Mouse (Mus musculus) limb, embryonic 10.5 days (tissue): ENCODE results near the gene Tinagl1. TPM values are rescaled to one million over a fixed set of nuclear protein-coding genes. Genes with fewer than 3 reads are reported as not detected.

Source experiments
- DNase-seq: peaks from one replicate; pipeline ENCODE4 v3.0.0-alpha.2; 2017; ENCODE audit warnings: low spot score
- H3K27ac ChIP-seq: fragments of 300-500 bp; sonication (generic); 2 replicates; pipeline ENCODE4 v1.5.1; 2016; ENCODE audit warnings: mild to moderate bottlenecking
- H3K27me3 ChIP-seq: fragments of 300-500 bp; sonication (generic); 2 replicates; pipeline ENCODE4 v1.6.1; 2016; ENCODE audit warnings: low read depth, mild to moderate bottlenecking; ENCODE audit not compliant: poor library complexity, severe bottlenecking
- H3K36me3 ChIP-seq: fragments of 300-500 bp; sonication (generic); 2 replicates; pipeline ENCODE4 v1.6.1; 2016; ENCODE audit warnings: mild to moderate bottlenecking, moderate library complexity
- H3K4me1 ChIP-seq: fragments of 300-500 bp; sonication (generic); 2 replicates; pipeline ENCODE4 v1.6.1; 2016
- H3K4me3 ChIP-seq: fragments of 300-500 bp; sonication (generic); 2 replicates; pipeline ENCODE4 v1.5.1; 2016; ENCODE audit warnings: mild to moderate bottlenecking, moderate library complexity
- H3K9me3 ChIP-seq: fragments of 300-500 bp; sonication (generic); replicated peaks from 2 replicates; pipeline ENCODE4 v1.6.1; 2016; ENCODE audit warnings: mild to moderate bottlenecking
- WGBS: fragments of 180-500 bp; shearing (Covaris S2); methylation state at CpG from one replicate; pipeline ENCODE4 v1.1.7; 2016; 5-methylcytosine and 5-hydroxymethylcytosine counted together
- polyA plus RNA-seq: library from polyadenylated mRNA; unstranded; fragments of >200 nt; fragmentation: Nextera tagmentation; extraction: Ambion mirVana; gene quantifications from 2 replicates; pipeline ENCODE4 v1.2.1, GENCODE M21; 2016

Gene Tinagl1
- polyA plus RNA-seq, 1 experiment from 2014 or later = 8.1 TPM

GRCm38 (mm10) chr4:130192266-130192665 lies 17.3 kb upstream of the Tinagl1 start:
- Histone ChIP-seq H3K36me3 (no peaks in the 10 kb centered on the region), H3K9me3 (no peaks in the 10 kb centered on the region), H3K4me3 (no peak overlapping the region), H3K4me1 (peaks cover 10% of the 10 kb centered on the region; the same call in 1 of the 2 replicates), H3K27ac (no peak overlapping the region), H3K27me3 (0 out of 2 replicates have a peak, but pooled peaks cover 4% of the 10 kb centered on the region)
- no peak for DNase-seq
- WGBS = 47% methylated on average over 9 of the region's 9 CpGs

DNA sequence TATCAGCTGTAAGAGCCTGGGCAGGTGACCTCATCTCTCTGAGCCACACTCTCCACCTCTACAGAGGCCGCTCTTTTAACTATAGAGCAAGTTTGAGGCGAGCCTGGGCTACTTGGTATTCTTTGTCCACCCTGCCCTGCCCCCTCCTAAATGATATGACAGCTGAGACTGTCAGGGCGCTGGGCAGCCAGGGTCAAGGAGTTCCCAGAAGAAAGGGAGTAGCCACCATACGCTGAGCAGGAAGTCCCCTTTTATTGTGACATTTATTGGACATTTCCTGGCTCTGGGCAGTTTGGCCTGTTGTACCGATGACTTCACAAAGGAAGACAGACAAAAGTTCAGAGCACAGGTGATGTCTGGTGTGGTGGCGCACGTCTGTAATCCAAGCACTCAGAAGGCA lies 14.7 kb upstream of the Tinagl1 start:
- Histone ChIP-seq H3K36me3 (no peaks in the 10 kb centered on the region), H3K4me3 (no peak overlapping the region), H3K4me1 (peaks cover 10% of the 10 kb centered on the region; the same call in 1 of the 2 replicates), H3K27ac (no peak overlapping the region), H3K27me3 (peaks cover 7% of the 10 kb centered on the region; the same call in 1 of the 2 replicates), H3K9me3 (no peaks in the 10 kb centered on the region)
- WGBS = 65% methylated on average over 7 of the region's 7 CpGs
- no peak for DNase-seq

DNA sequence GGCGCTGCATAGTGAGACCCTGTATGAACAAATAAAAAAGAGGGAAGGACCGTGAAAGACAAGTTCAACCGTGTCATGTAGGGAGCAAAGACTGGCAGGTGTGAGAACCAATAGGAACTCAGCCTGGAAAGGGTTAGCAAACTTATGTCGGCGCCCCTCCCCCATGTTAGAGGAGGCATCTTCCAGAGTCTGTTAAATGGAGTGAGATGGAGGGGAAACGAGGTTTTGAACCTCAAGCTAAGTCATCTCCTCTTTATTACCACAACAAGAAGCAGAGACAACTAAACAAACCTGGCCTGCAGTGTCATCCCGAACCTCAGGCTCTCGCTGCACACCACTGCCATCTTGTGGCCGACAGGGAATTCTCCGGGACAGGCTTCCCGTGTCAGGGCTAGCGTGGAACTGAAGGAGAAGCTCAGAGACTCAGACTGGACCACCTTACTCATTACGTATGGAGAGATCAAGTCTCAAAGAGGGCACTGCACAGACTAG lies 13.9 kb upstream of the Tinagl1 start:
- Histone ChIP-seq H3K27ac (no peak overlapping the region), H3K9me3 (no peaks in the 10 kb centered on the region), H3K4me3 (peak overlapping the region; percentile 29), H3K4me1 (peaks cover 10% of the 10 kb centered on the region; the same call in 1 of the 2 replicates), H3K27me3 (peaks cover 5% of the 10 kb centered on the region; the same call in 1 of the 2 replicates), H3K36me3 (no peaks in the 10 kb centered on the region)
- WGBS = 3% methylated on average over 13 of the region's 13 CpGs
- DNase-seq = peak; percentile 91

GRCm38 (mm10) chr4:130186891-130187290 lies 12.0 kb upstream of the Tinagl1 start:
- Histone ChIP-seq H3K9me3 (no peaks in the 10 kb centered on the region), H3K36me3 (no peaks in the 10 kb centered on the region), H3K27ac (no peak overlapping the region), H3K4me1 (peaks cover 5% of the 10 kb centered on the region; the same call in 1 of the 2 replicates), H3K4me3 (no peak overlapping the region), H3K27me3 (peaks cover 20% of the 10 kb centered on the region; the same call in 1 of the 2 replicates)
- WGBS = 91% methylated on average over 12 of the region's 12 CpGs
- no peak for DNase-seq

DNA sequence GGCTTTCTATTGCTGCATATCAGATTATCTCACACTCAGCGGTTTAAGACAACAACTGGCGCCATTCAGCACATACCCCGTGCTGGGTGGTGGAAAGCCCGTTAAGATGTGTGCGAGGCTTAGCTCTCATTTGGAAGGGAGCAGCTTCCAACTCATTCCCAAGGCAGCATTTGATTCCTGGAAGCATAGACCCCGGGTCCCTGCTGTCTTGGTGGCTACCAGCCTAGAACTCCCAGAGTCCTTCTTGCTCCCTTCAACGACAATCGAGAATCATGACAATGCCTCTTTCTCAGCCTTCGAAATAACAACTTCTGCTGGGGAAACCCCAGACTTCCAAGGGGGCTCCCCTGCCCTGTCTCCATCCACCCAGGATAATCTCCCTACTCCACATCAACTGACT lies 11.5 kb upstream of the Tinagl1 start:
- WGBS = 88% methylated on average over 9 of the region's 9 CpGs
- H3K4me3 ChIP-seq = no peak overlapping the region
- peaks cover 22% of the 10 kb centered on the region; the same call in 1 of the 2 replicates for H3K27me3 ChIP-seq
- no peak for DNase-seq
- no peak overlapping the region for H3K27ac ChIP-seq
- no peaks in the 10 kb centered on the region for H3K36me3 ChIP-seq
- H3K4me1 ChIP-seq = peaks cover 3% of the 10 kb centered on the region; the same call in 1 of the 2 replicates
- no peaks in the 10 kb centered on the region for H3K9me3 ChIP-seq

DNA sequence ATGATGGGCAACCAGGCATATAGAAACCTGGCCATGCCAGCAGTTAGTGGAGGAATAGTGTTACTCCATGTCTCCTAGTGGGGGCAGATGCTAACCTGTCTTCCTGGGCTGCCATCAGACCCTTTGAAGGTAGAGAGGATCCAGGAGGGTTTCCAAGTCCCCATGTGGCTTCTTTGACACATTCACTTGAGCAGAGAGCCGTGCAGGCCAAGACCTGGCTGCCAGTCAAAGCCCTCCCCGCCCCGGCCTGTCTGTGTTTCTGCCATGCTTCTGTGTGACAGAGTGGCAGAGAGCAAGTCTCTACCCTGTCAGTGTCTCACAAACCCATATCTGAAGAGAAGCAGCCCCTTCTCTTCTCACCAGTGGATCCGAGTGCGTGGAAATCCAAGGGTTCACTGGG lies 9.0 kb upstream of the Tinagl1 start:
- 90% methylated on average over 5 of the region's 5 CpGs for WGBS
- H3K4me3 ChIP-seq = no peak overlapping the region
- H3K27me3 ChIP-seq = peaks cover 22% of the 10 kb centered on the region; the same call in 1 of the 2 replicates
- H3K27ac ChIP-seq = no peak overlapping the region
- no peaks in the 10 kb centered on the region for H3K36me3 ChIP-seq
- 0 out of 2 replicates have a peak, but pooled peaks cover 4% of the 10 kb centered on the region for H3K4me1 ChIP-seq
- no peaks in the 10 kb centered on the region for H3K9me3 ChIP-seq
- no peak for DNase-seq

- no peaks in the 10 kb centered on the region for H3K9me3 ChIP-seq
- 85% methylated on average over 13 of the region's 13 CpGs for WGBS
Measured at GRCm38 (mm10) chr4:130183023-130183422, 8.1 kb upstream of the Tinagl1 start.

GRCm38 (mm10) chr4:130181886-130182285 lies 7.0 kb upstream of the Tinagl1 start:
- 83% methylated on average over 4 of the region's 4 CpGs for WGBS
- H3K9me3 ChIP-seq = no peaks in the 10 kb centered on the region
- peak overlapping the region; percentile 42; the same call in 1 of the 2 replicates for H3K27ac ChIP-seq
- peaks cover 7% of the 10 kb centered on the region; the same call in 1 of the 2 replicates for H3K4me1 ChIP-seq
- H3K4me3 ChIP-seq = no peak overlapping the region
- DNase-seq = no peak
- H3K36me3 ChIP-seq = no peaks in the 10 kb centered on the region
- H3K27me3 ChIP-seq = peaks cover 22% of the 10 kb centered on the region

More at GRCm38 (mm10) chr4:130183023-130183422, 8.1 kb upstream of the Tinagl1 start:
- no peaks in the 10 kb centered on the region for H3K36me3 ChIP-seq
- no peak overlapping the region for H3K27ac ChIP-seq
- no peak overlapping the region for H3K4me3 ChIP-seq
- peaks cover 22% of the 10 kb centered on the region; the same call in 1 of the 2 replicates for H3K27me3 ChIP-seq
- DNase-seq = no peak
- H3K4me1 ChIP-seq = 0 out of 2 replicates have a peak, but pooled peaks cover 4% of the 10 kb centered on the region

- H3K36me3 ChIP-seq = no peaks in the 10 kb centered on the region
- 65% methylated on average over 7 of the region's 7 CpGs for WGBS
- H3K4me1 ChIP-seq = peaks cover 14% of the 10 kb centered on the region
- H3K27ac ChIP-seq = no peak overlapping the region
- DNase-seq = no peak
- H3K4me3 ChIP-seq = no peak overlapping the region
- H3K27me3 ChIP-seq = peaks cover 22% of the 10 kb centered on the region
- no peaks in the 10 kb centered on the region for H3K9me3 ChIP-seq
Measured at GRCm38 (mm10) chr4:130180909-130181602, 6.1 kb upstream of the Tinagl1 start.

GRCm38 (mm10) chr4:130179876-130180275 lies 5.0 kb upstream of the Tinagl1 start:
- no peak for DNase-seq
- Histone ChIP-seq H3K27me3 (peaks cover 34% of the 10 kb centered on the region), H3K4me3 (no peak overlapping the region), H3K4me1 (peaks cover 25% of the 10 kb centered on the region), H3K27ac (no peak overlapping the region), H3K9me3 (no peaks in the 10 kb centered on the region), H3K36me3 (no peaks in the 10 kb centered on the region)
- WGBS = 91% methylated on average over 3 of the region's 3 CpGs

- no peak for DNase-seq
- Histone ChIP-seq H3K4me1 (peaks cover 49% of the 10 kb centered on the region), H3K4me3 (no peak overlapping the region), H3K36me3 (no peaks in the 10 kb centered on the region), H3K9me3 (no peaks in the 10 kb centered on the region), H3K27me3 (peaks cover 47% of the 10 kb centered on the region), H3K27ac (no peak overlapping the region)
- 69% methylated on average over 7 of the region's 7 CpGs for WGBS
Measured at GRCm38 (mm10) chr4:130177536-130177935, 2.6 kb upstream of the Tinagl1 start.

DNA sequence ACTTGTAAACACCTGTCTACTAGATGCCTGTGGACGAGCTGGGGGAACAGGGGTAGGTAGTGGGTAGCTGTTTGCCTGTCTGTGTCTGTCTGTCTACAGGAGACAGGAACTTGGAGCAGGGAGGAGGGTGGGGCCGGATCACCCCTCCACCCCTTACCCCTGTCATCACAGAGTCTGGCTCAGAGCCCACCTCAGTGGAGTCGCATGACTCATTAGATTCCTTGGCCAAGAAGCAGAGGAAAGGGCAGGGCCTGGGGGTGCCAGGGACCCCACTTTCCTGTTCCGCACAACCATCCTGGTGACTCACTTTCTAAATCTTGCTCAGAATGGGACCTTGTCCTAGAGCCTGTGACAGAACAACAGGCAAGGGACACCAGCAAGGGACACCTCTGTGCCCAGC lies 2.2 kb upstream of the Tinagl1 start:
- Histone ChIP-seq H3K36me3 (no peaks in the 10 kb centered on the region), H3K27me3 (peaks cover 43% of the 10 kb centered on the region), H3K4me3 (no peak overlapping the region), H3K4me1 (peaks cover 53% of the 10 kb centered on the region), H3K9me3 (no peaks in the 10 kb centered on the region), H3K27ac (no peak overlapping the region)
- WGBS = 77% methylated on average over 4 of the region's 4 CpGs
- DNase-seq = no peak

DNA sequence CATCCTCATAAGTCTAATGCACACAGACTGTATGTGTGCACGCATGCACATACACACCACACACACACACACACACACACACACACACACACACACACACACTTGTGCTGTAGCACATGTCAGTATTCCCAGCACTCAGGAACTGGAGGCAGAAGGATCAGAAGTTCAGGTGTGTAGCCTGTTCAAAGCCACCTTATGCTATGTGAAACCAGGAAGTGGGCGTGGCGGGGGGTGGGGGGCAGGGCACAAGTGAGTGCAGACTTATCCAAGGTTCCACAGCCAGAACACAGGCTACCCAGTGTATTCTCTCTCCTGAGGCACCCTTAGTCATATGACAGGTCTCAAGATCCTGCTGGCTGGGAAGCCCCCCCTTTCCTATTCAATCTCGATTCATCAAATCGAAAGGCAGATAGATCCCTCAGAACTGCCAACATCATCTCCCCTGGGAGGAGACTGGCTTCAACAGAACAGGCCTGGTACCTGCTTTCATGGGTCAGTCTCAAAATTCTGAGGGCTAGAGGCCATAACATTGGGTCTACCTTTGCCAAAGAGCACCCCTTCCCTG lies 1.3 kb upstream of the Tinagl1 start:
- Histone ChIP-seq H3K4me3 (no peak overlapping the region), H3K4me1 (peaks cover 60% of the 10 kb centered on the region), H3K27ac (peak overlapping the region; percentile 69; the same call in 1 of the 2 replicates), H3K9me3 (no peaks in the 10 kb centered on the region), H3K36me3 (no peaks in the 10 kb centered on the region), H3K27me3 (peaks cover 39% of the 10 kb centered on the region)
- DNase-seq = no peak
- WGBS = 79% methylated on average over 5 of the region's 5 CpGs
